Mouse (Mus musculus) heart, embryonic 14.5 days (tissue): ENCODE measurements around the gene Exoc2. TPM values are rescaled to one million over a fixed set of nuclear protein-coding genes. Genes with fewer than 3 reads are reported as not detected.

Source experiments
- polyA plus RNA-seq: library from polyadenylated mRNA; unstranded; fragments of >200 nt; fragmentation: Nextera tagmentation; extraction: Ambion mirVana; gene quantifications from 2 replicates; pipeline ENCODE4 v1.2.1, GENCODE M21; 2014

The Exoc2 gene
- polyA plus RNA-seq, 1 experiment from 2014 or later, result 23.9 TPM

Other genes with a start within 250 kb of the Exoc2 start
- 0.04 and 0.09 TPM in 2 replicates for gene Irf4, start 224.9 kb downstream of the Exoc2 start, polyA plus RNA-seq
- not detected in 2 replicates for gene Hus1b, start 26.3 kb downstream of the Exoc2 start, polyA plus RNA-seq
- not detected in 2 replicates for gene Gm5447, start 111 bp upstream of the Exoc2 start, polyA plus RNA-seq